Mouse (Mus musculus) kidney, adult 8-10 months (tissue): ENCODE data around the gene Rell1.
A peak's percentile ranks its signal among the peaks of the same experiment; 100 is the strongest.
"Not testable (repeated sequence)": the region's sequence is repeated elsewhere in the genome, so short reads cannot be mapped to it uniquely, and the experiment has no call there.

Experiments
- DNase-seq, 2 experiments: peaks; one replicate each; pipeline ENCODE4 v3.0.0; 2022

Rell1 gene

GRCm38 (mm10) chr5:63951421-63951911 is 17.2 kb downstream of the Rell1 start:
- DNase-seq = peak; percentile 56 to 74

GRCm38 (mm10) chr5:63949195-63949594 is 19.5 kb downstream of the Rell1 start:
- peak; percentile 66 to 74 for DNase-seq

- no peak for DNase-seq
These were observed 21.2 kb downstream of the Rell1 start for GRCm38 (mm10) chr5:63947526-63947925.

GRCm38 (mm10) chr5:63943291-63943690 is 25.4 kb downstream of the Rell1 start:
- no peak for DNase-seq

GRCm38 (mm10) chr5:63941891-63942290 is 26.8 kb downstream of the Rell1 start:
- DNase-seq = no peak

- no peak for DNase-seq
These were observed 30.1 kb downstream of the Rell1 start for GRCm38 (mm10) chr5:63938575-63938974.

- DNase-seq = peak; percentile 37 to 53
These were observed 32.0 kb downstream of the Rell1 start for GRCm38 (mm10) chr5:63936740-63937139.

- no peak for DNase-seq
These were observed 33.1 kb downstream of the Rell1 start for GRCm38 (mm10) chr5:63935581-63935980.

GRCm38 (mm10) chr5:63932829-63933228 is 35.9 kb downstream of the Rell1 start:
- no peak for DNase-seq

- DNase-seq = no peak
These were observed 37.8 kb downstream of the Rell1 start for GRCm38 (mm10) chr5:63930824-63931358.

- DNase-seq = no peak
These were observed 43.6 kb downstream of the Rell1 start for GRCm38 (mm10) chr5:63925035-63925628.

GRCm38 (mm10) chr5:63923305-63924025 is 45.2 kb downstream of the Rell1 start:
- peak in 1 of 2 experiments; percentile 24 for DNase-seq

- DNase-seq = no peak
These were observed 50.5 kb downstream of the Rell1 start for GRCm38 (mm10) chr5:63918201-63918600.

- DNase-seq = no peak
These were observed 52.1 kb downstream of the Rell1 start for GRCm38 (mm10) chr5:63916457-63917139.

- DNase-seq = no peak
These were observed 53.8 kb downstream of the Rell1 start for GRCm38 (mm10) chr5:63914896-63915295.

- DNase-seq = no peak
These were observed 58.3 kb downstream of the Rell1 start for GRCm38 (mm10) chr5:63910171-63910960.

GRCm38 (mm10) chr5:63907513-63907912 is 61.2 kb downstream of the Rell1 start:
- DNase-seq = no peak

- peak; percentile 62 to 86 for DNase-seq
These were observed 62.3 kb downstream of the Rell1 start for GRCm38 (mm10) chr5:63906149-63907093.

- no peak for DNase-seq
These were observed 65.4 kb downstream of the Rell1 start for GRCm38 (mm10) chr5:63903329-63903728.

- no peak for DNase-seq
These were observed 70.9 kb downstream of the Rell1 start for GRCm38 (mm10) chr5:63897820-63898110.

GRCm38 (mm10) chr5:63897001-63897819 is 71.5 kb downstream of the Rell1 start:
- not testable (repeated sequence) for DNase-seq
